Mouse (Mus musculus) erythroblast, embryonic 14.5 days (primary cell): Measurements from ENCODE around the gene Plcg2.

Experiments used
- GATA1 ChIP-seq: IDR thresholded peaks from 2 replicates; pipeline ENCODE4 v1.6.1; 2012; ENCODE audit warnings: low read length, inconsistent platforms, mixed read lengths
- TAL1 ChIP-seq: IDR thresholded peaks from 3 replicates; pipeline ENCODE4 v1.6.1; 2012; ENCODE audit warnings: low read length, inconsistent platforms, mixed read lengths

- TF ChIP-seq TAL1 (no peak), GATA1 (no peak)
Observed at GRCm38 (mm10) chr8:117684504-117684903, 186.4 kb downstream of the Plcg2 start.
